Mouse (Mus musculus) retina, embryonic 14.5 days (tissue): ENCODE measurements at regions not wholly inside any gene's neighbourhood (a gene's known extent, or its start where the extent isn't known, plus 50 kb on each side); places are given as distances from the start of the nearest gene placed in this dataset.

Experiments
- DNase-seq: peaks from one replicate; pipeline ENCODE4 v3.0.0-alpha.2; 2015; ENCODE audit warnings: low spot score

- no peak for DNase-seq
Observed at GRCm38 (mm10) chr13:3752334-3752733, 51.8 kb downstream of the Calml3 start.

DNA sequence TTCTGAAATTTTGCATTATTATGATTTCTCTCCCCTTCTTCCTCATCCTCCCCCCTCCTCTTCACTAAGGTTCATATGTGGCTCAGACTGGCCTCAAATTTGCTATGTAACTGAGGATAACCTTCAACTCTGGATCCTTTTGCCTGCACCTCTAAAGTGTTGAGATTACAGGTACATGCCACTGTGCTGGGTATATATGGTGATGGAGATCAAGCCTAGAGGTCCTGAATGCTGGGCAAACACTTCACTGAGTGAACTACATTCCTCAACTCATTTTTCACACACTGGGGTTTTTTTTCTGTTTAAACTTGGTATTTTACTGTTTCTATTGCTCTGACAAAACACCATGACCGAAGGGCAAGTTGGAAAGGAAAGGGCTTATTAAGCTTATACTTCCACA lies 52.9 kb downstream of the Calml3 start:
- DNase-seq: no peak

- DNase-seq: no peak
Observed at GRCm38 (mm10) chr13:3750756-3751155, 53.4 kb downstream of the Calml3 start.

- DNase-seq: no peak
Observed at GRCm38 (mm10) chr13:3749646-3750045, 54.5 kb downstream of the Calml3 start.

DNA sequence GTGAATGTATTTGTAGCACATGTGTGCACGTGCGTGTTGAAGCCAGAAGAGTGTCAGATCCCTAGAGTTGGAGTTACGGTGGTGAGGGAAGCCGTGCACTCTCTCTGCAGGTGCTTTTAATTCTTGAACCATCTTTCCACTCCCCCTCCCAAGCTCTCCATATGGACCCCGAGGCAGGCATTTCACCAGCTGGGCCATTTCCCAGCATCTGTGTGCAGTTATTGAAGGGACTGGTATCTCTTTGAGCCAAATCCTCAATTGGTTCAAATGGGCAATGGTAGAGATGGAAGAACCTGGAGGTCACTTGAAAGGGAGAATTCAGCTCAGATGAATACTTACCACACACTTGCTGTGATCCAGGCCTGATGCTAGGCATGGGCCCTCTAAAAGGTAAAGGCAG lies 55.3 kb downstream of the Calml3 start:
- no peak for DNase-seq

- no peak for DNase-seq
Observed at GRCm38 (mm10) chr13:3746524-3746923, 57.6 kb downstream of the Calml3 start.

DNA sequence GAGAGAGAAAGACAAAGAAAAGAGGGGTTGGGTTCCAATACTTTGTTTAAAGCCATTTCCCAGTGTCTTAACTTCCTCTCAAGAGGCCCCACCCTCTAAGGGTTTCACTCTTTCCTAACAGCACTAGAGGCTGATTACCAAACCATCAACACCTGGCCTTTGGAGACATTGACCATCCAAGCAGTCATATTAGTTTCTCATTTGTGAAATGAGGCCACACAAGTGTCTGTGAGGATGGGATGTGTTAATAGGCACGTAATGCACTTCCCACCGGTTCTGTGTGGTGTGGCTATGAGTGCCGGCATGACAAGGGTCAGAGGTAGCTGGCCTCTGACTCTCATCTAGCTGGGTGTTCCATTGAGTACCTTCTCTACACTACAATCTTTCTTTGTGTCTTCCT lies 59.2 kb downstream of the Calml3 start:
- DNase-seq: no peak

GRCm38 (mm10) chr13:3743692-3744457 lies 60.2 kb downstream of the Calml3 start:
- no peak for DNase-seq

GRCm38 (mm10) chr13:3742763-3743401 lies 61.2 kb downstream of the Calml3 start:
- no peak for DNase-seq

DNA sequence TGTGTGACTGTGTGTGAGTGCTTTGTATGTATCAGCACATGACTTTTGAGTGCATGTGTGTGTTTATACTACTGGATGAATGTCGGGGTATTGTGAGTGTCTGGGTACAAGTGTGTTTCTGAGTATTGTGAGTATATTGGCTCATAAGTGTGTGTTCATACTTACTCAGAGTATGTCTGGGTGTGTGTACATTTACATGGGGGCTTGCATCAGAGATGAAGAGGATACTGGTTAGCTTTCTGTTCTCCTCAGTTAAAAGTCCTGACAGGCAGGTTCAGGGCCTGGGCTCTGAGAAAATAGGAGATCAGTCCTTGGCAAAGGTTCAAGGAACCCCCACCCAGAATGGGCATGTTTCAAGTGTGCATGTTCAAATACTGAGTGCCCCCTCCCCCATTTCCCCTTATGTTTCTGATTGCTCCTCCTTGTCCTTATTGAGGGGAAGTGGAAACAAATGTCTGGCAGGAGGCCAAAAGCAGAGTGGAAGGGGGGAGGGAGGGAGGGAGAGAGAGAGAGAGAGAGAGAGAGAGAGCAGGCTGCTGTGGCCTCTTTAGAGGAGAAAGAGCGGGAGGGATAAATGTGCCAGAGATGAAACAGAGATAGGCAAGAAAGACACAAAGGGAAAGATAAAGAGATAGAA lies 61.9 kb downstream of the Calml3 start:
- DNase-seq: peak; percentile 39

GRCm38 (mm10) chr13:3730699-3731021 lies 73.5 kb downstream of the Calml3 start:
- DNase-seq: no peak

GRCm38 (mm10) chr13:3729926-3730698 lies 74.0 kb downstream of the Calml3 start:
- DNase-seq: peak; percentile 50

DNA sequence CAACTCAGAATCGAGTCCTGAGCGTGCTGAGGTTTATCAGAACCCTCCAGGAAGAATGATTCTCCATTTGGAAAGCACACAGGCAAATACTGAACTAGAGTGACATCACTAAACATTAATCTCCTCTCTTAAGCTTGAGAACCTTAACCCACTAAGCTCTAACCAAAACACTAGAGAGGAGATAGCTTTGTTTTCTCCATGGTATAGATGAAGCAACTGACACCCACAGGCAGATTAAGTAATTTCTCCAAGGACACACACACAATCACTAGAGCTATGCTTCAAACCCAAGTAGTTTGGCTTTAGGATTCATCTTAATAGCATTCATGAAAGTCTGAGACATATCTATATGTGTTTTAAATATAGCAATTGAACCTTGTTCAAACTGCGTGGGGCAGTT lies 75.2 kb downstream of the Calml3 start:
- no peak for DNase-seq

GRCm38 (mm10) chr13:3726331-3726781 lies 77.8 kb downstream of the Calml3 start:
- no peak for DNase-seq

- no peak for DNase-seq
Observed at GRCm38 (mm10) chr13:3725803-3726202, 78.3 kb downstream of the Calml3 start.

DNA sequence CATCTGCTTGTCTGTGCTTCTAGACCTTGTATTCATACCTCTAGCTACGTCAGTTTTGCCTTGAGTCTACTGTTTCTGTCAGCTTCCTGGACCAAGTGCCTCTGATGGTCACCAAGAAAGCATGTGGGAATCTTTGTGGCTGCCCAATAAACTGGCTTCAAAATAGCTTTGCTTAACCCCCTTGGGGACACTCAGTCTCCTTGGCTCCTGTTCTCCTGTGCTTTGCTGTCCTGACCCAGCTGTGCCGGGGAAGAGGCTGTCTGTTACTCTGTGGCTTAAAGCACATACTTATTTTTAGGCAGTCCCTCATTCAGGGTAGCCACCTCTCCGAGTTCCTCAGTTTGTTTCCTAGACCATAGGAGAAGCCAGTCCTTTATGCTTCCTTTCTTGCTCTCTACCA lies 79.8 kb downstream of the Calml3 start:
- DNase-seq: no peak

GRCm38 (mm10) chr13:3723458-3724143 lies 80.5 kb downstream of the Calml3 start:
- DNase-seq: no peak

GRCm38 (mm10) chr13:3715019-3715418 lies 81.2 kb downstream of the Asb13 start:
- DNase-seq: no peak

- DNase-seq: peak; percentile 75
Observed at GRCm38 (mm10) chr13:3712497-3713160, 78.8 kb downstream of the Asb13 start.

DNA sequence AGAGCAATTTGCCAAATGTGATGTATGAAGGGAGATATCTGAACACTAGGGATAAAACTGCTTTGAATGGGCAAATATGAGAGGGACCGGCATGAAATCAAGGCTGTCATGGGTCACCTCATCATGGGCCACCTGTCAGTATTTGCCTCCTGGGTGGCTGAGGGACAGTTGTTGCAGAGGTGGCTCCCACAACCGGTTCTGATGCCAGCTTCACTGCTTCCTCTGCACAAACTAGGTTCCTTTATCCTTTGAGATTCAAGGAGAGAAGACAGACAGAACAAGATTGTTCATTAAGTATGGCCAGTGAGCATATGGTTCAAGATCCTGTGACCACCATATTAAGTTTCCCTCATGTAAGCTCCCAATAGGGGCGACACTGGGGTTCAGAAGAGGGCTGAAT lies 78.3 kb downstream of the Asb13 start:
- DNase-seq: no peak

- DNase-seq: no peak
Observed at GRCm38 (mm10) chr13:3709982-3710618, 76.3 kb downstream of the Asb13 start.
